Mouse (Mus musculus) megakaryocyte-erythroid progenitor cell, adult 5-6 weeks (primary cell): ENCODE measurements around the gene 4930595D18Rik. TPM values are rescaled to one million over a fixed set of nuclear protein-coding genes. Genes with fewer than 3 reads are reported as not detected.

ENCODE experiments used
- ATAC-seq: replicated peaks from 2 replicates; pipeline ENCODE4 v1.8.0; 2016; ENCODE audit warnings: mild to moderate bottlenecking, inconsistent platforms; ENCODE audit not compliant: severe bottlenecking, poor library complexity, low FRiP score, low TSS enrichment
- total RNA-seq, 2 experiments: library from RNA; stranded (forward) in 1 of 2; stranded (reverse) in 1 of 2; fragments of 200-1000, 215-1000 nt in 1 of 2; fragments of >200 nt in 1 of 2; fragmentation: Nextera tagmentation in 1 of 2; gene quantifications; 2 replicates each; pipeline ENCODE4 v1.2.3; 2014 to 2017

4930595D18Rik gene
- total RNA-seq, 2 experiments from 2014 or later: not detected

DNA sequence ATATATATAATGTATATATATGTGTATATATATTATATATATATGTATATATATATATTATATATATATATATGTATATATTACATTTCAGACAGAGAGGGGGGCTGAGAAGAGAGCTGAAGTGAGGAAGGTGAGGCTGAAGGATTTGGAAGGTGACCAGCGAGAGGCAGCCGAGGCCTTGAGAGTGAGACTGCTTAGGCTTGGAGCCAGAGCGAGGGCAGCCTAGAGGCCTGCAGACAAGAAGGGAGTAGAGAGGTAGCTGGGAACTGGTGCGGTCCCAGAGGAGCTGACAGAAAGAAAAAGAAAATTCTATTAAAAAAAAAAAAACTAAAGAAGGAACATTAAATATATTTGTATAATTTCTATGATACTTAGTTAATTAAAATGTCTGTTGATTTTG is 15.4 kb downstream of the 4930595D18Rik start:
- ATAC-seq: no peak

- no peak for ATAC-seq
Observed at GRCm38 (mm10) chr12:111166681-111167289, 17.5 kb downstream of the 4930595D18Rik start.

DNA sequence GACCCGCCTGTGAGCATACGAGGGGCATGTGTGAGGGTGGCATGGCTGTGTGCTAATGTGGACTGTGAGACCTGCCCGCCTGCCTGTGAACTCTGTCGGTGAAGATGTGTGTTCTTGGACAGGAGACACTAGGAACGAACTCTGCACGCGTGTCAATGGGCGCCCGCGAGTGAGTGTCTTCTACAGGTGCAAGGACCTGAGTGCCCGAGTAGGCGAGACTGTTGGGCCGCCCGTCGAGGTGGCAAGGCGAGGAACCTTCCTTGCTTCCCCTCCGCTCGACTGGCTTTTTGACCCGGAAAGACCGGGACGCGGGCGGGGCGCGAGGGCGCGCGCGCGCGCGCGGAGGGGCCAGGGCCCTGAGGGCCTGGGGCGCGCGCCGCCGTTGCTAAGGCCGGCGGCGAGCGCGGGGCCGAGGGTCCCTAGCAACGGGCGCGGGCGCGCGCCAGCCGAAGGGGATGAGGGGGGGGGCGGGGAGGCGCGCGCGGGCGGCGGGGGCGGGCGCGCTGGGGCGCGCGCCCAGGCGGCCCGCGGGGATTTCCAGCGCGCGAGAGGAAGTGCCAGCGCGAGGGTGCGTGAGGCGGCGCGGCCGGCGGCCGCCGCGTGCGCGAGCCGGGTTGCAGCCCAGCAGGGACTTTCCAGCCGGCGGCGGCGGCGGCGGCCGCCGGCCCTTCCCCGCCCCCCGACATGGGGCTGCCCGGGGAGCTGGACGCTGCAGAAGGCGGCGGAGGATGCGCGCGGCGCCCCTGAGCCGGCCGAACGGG is 18.3 kb downstream of the 4930595D18Rik start, which contains the start of gene Traf3:
Traf3 (plus strand) TSS at position 540 of the 761 bp plus-strand sequence.
- 0 out of 2 replicates have a peak, but pooled peaks have one; percentile 2 for ATAC-seq

DNA sequence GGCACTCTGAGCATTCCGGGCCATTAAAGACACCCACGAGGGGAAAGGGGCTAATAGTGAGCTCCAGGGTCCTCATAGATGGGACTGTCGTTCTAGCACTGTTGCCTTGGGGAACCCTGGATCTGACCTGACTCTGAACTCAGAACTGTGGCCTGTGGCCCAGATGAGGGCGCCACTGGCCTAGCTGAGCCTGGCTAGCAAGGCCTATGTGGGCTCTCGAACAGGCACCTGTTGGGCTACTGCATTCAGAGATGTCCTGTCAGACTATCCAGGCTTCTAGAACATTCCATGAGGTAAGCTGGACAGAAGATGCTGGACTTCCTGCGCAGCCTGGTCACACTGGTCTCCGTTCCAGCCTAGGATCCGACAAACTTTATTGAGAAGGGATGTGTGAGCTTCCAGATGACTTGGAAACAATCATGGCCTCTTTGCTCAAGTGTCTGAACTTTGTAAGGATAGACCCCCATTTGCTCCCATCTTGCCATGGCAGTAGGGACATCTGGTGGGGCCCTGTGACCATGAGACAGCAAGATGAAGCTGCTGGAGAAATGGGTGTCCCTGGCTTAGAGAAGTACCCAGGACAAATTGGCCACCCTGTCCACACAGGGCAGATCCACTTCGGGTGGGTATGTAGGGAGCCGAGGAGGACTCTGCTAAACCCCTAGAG is 19.0 kb downstream of the 4930595D18Rik start:
- peak; percentile 73 for ATAC-seq

DNA sequence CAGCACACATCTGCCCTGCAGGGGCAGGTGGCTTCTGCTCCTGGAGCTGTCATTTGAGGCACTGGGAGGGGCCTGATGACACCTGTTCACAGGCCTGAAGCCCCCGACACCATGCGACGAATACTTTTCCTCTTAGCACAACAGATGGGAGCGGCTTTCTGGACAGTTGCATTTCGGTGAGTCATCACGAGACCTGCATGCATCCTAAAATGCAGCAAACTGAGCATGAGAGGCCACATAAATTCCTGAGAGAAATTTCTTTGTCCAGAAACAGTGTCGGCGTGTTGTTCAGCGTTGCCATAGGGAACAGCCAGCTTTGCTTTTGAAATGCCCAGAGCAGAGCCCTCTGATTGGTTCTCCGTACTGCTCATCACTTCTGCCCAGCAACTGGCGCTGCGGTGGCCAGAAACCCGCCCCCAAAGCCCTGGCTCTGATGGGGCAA is 20.0 kb downstream of the 4930595D18Rik start:
- peak; percentile 82 for ATAC-seq

- no peak for ATAC-seq
Observed at GRCm38 (mm10) chr12:111162312-111163061, 21.8 kb downstream of the 4930595D18Rik start.

DNA sequence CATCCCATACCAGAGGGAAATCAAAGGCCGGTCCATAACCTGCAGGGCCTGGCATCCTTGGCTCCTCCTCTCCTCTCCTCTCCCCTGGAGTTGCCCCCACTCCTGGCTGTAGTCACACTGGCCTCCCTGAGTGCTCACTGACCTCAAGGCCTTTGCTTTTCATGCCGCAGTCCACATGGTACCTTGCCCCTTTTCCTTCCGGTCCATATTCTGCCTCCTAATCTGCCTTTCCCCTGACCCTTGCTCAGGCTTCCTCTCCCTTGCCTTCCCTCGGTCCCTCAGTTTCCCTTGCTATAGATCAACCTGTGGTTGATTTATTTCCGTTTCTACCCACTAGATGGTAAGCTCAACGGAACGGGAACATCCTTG is 22.4 kb downstream of the 4930595D18Rik start:
- no peak for ATAC-seq

DNA sequence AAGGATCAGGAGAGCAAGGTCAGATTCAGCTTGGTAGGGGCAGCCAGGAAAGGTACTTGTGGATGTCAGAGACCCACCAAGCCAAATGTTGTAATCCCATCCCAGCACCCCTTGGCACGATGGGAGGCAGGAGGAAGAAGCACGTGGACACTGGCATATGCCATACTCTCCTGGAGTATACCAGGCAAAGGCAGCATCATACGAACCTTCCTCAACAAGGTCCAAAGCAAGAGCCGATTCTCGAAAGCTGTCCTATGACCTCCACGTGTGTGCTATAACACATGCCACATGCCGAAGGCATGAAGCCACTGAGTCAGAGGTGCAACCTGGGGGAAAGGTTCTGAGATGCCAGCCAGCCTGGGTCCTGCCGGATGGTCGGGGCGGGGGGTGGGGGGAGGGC is 23.4 kb downstream of the 4930595D18Rik start:
- no peak for ATAC-seq

DNA sequence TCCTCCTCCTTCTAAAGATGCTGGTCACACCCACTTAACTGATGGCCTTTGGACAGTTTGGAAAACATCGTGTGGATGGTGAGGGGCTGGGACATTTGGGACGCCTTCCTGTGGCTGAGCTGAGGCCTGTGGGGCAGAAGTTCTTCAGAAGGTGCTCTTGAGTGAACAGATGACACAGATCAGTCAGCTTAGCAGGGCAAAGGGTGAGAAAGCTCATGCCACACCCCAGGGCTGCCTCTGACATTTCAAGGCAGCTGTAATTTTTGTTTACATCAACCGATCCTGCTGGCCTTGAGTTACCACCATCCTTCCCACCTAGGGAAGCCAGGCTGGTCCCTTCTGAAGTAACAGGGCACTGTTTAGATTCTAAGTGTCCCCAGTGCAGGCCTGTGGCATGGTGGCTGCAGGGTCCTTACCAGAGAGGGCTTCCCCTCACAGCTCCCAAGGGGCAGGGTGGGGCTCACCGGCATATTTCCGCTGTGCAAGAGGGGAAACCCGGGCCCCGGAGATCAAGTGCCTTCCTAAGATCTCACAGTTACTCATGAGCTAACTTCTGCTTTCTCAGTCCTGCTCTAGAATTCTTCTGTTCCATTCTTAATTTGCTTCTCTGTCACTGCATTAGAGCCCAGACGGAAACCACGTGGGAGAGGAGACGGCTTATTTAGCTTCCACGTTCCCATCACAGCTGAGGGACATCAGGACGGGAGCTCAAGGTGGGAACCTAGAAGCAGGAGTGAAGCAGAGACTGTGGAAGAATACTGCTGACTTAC is 24.4 kb downstream of the 4930595D18Rik start:
- ATAC-seq: peak; percentile 24; the same call in 1 of the 2 replicates

DNA sequence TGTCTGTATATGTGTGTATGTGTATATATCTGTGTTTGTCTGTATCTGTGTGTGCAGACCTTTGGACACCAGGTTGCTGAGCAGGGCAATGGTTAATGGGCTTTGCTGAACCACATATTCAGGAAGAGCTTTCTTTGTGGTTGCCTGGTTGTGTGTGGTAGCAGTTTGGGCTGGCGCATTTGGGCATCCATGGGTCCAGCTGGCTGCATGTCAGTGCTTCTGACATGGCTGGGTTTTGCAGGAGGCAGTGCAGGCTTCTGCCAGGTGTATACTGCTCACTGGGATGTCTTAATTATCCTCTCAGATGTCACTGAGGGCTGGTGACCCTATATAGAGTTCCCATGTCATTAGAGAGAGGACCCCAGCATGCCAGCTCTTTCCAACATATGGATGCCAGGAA is 28.5 kb downstream of the 4930595D18Rik start:
- ATAC-seq: no peak

- ATAC-seq: no peak
Observed at GRCm38 (mm10) chr12:111154641-111155040, 29.6 kb downstream of the 4930595D18Rik start.

GRCm38 (mm10) chr12:111153946-111154345 is 30.3 kb downstream of the 4930595D18Rik start:
- ATAC-seq: no peak

- ATAC-seq: no peak
Observed at GRCm38 (mm10) chr12:111152981-111153710, 31.1 kb downstream of the 4930595D18Rik start.

GRCm38 (mm10) chr12:111152579-111152978 is 31.7 kb downstream of the 4930595D18Rik start:
- no peak for ATAC-seq

DNA sequence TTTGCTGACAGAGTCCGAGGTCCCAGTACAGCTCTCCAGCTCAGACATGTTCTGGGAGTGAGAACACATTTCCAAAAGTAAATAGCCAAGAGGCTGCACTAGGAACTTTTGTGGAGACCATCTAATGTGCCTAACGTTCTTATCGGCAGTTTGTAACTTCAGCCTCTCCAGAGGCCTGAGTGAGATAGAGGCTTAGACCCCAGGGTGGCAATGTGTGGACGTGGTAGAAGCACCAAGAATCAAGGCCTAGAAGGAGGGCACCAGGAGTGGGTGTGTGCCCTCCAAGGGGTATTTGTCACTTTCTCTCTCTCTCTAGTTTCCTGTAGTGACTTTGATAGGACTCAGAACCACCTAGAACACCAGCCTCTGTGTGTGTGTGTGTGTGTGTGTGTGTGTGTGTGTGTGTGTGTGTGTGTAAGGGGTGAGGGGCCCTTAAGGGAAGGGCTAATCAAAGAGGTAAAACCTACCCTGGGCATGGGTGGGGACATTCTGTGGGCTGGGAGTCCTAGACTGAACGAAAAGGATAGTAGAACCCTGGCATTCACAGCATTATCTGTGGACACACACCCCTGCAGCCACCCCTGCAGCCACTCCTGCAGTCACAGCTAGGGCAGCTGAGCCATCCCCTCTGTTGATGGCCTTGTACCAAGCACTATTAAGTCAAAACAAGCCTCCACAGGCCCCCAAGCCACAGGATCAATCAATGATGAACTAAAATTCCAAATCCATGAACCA is 32.7 kb downstream of the 4930595D18Rik start:
- ATAC-seq: peak; percentile 59

DNA sequence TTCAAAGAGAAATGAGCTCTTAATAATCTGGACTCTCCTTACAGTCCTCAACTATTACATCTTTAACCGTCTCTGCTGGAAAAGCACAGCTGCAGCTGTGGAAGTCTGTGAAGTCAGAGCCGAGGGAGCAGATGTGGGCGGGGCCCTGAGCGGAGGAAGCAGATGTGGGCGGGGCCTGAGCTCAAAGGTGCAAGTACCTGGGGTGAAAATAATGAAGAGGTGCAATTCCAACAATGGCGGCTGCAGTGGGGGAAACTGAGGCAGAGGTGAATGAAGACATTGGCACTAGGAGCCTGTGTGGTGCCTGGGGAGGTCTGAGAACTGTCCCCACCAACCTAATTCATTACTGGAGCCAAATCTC is 34.1 kb downstream of the 4930595D18Rik start:
- ATAC-seq: 0 out of 2 replicates have a peak, but pooled peaks have one; percentile 19

DNA sequence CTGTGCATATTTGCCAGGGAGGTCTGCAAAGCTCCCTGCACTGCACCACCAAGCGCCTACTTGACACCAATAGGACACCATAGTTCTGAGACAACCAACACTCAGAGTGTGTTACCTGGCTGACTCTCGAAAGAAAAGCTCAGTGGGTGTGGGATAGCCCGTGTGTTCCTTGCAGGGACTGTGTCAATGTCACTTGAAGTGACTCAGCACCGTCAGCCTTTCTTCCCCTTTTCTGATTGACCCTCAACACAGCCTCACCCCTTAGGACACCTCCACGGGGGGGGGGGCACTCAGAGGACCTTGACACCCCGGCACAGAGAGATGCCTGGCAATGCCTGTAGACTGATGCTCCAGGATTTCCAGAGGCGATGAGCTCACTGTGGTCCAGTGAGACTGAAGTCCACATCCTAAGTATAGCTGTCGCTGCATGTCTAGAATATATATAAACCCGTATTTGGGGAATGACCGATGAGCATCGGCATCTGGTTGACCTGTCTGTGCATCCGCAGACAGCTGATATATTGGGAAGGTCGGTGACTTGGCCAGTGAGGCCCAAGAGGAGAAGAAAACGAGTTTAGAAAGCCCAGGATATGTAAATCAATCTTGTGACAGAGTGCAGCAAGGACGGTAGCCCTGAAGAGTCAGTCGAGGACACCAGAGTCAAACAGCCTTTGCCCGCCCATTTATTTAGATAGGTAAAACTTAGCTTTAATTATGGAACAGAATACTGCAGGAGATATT is 34.6 kb downstream of the 4930595D18Rik start:
- ATAC-seq: peak; percentile 35; the same call in 1 of the 2 replicates
